Mouse (Mus musculus): ENCODE results near the gene Adprh.

GRCm38 (mm10) chr16:38425799-38426198, 26.7 kb downstream of the Adprh start:
- TF ChIP-seq POLR2A (IDR thresholded peaks at IDR 0.05; ENCODE audit: borderline replicate concordance, low read depth, low read length) (no peak), CTCF (IDR thresholded peaks at IDR 0.05; ENCODE audit: low read depth, low read length) (no peak)
